1 mouse cellular context compared by ENCODE assay signal in the genomic region with DNA sequence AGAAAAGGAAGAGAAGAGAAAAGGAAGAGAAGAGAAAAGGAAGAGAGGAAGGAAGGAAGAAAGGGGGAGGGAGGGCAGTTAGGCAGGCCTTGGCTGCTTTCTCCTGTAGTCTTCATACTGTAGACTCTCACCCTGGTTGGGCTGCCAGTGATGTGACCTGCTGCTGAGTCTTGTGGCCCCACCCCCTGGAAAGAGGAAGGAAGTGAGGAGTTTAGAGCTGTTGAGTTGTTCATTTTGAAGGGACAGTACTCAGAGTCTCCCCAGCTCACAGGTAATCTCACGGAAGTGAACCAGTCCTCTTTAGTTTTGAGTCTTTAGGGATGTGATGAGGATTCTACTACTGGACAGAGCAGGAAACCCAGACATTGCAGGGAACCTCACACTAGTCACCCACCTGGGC.
TF ChIP-seq lines count a peak whose summit lies in the region.

No protein-coding gene starts in this region.

TF ChIP-seq in MEL, 35 proteins besides CTCF, POLR2A, EP300 and RAD21:
- no peak for TF ChIP-seq MYB (IDR thresholded peaks at IDR 0.05; ENCODE audit: low read depth, low read length)
- no peak for TF ChIP-seq RCOR1 (IDR thresholded peaks at IDR 0.05; ENCODE audit: low read depth, low read length)
- TF ChIP-seq SMC3 (IDR thresholded peaks at IDR 0.05; ENCODE audit: low read depth, low read length): no peak
- no peak for TF ChIP-seq ZC3H11A (IDR thresholded peaks at IDR 0.05; ENCODE audit: low read depth, low read length)
- no peak for TF ChIP-seq USF2 (IDR thresholded peaks at IDR 0.05; ENCODE audit: borderline replicate concordance in 1 of 2, insufficient read depth in 1 of 2, low read depth in 1 of 2, low read length in 2 of 2)
- TF ChIP-seq SIN3A (IDR thresholded peaks at IDR 0.05; ENCODE audit: low read length): no peak
- no peak for TF ChIP-seq CHD2 (IDR thresholded peaks at IDR 0.05; ENCODE audit: low read length)
- TF ChIP-seq UBTF (IDR thresholded peaks at IDR 0.05; ENCODE audit: borderline replicate concordance, insufficient read depth, low read depth, low read length): no peak
- no peak for TF ChIP-seq JUND (IDR thresholded peaks at IDR 0.05; ENCODE audit: low read depth, low read length)
- 0 out of 2 replicates have a peak, but pooled peaks have one; percentile 8 for TF ChIP-seq ETS1 (IDR thresholded peaks at IDR 0.05; ENCODE audit: low read depth, low read length)
- 0 out of 2 replicates have a peak, but pooled peaks have one; percentile 12 for TF ChIP-seq MAZ (IDR thresholded peaks at IDR 0.05; ENCODE audit: low read depth, low read length)
- no peak for TF ChIP-seq HCFC1 (IDR thresholded peaks at IDR 0.05; ENCODE audit: low read depth, low read length)
- peak; percentile 18; the same call in 1 of the 2 replicates for TF ChIP-seq TBP (IDR thresholded peaks at IDR 0.05; ENCODE audit: low read depth, low read length)
- TF ChIP-seq TCF12 (IDR thresholded peaks at IDR 0.05; ENCODE audit: low read depth, low read length): no peak
TF ChIP-seq in MEL: peak in this region for 3.
